In the genomic region with DNA sequence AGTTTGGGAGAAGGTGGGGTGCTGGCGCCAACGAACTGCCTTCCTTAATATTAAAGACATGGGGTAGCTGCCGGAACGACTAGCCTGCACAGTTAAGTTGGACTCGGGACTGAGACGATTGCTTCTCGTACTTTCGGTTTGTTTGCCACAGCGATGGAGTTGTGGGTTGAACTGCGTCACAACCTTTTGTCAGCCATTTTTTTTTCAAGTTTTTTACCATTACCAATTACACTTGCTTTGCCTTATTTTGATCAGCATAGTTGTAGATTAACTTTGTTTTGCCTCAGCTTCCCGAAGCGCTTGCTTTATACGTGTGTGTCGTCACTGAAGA, we compare ENCODE assay signal across 8 mouse cellular contexts. TPM values are rescaled to one million over a fixed set of nuclear protein-coding genes. Genes with fewer than 3 reads are reported as not detected.
DNase-seq lines count a peak whose midpoint lies in the region; ATAC-seq and TF ChIP-seq lines count a peak whose summit lies in the region.

No protein-coding gene starts in this region.

- peaks cover 32% of the 10 kb centered on the region for H3K4me1 ChIP-seq in heart, embryonic 13.5 days
- H3K4me1 ChIP-seq in ES-E14 (ENCODE audit: control insufficient read depth in 2 of 2, insufficient read depth in 2 of 2, low read length in 2 of 2, poor library complexity in 1 of 2), result peaks cover 0 to 3% of the 10 kb centered on the region in 2 experiments; a peak in 3 of 4 replicates
- H3K4me1 ChIP-seq in hindbrain, embryonic 12.5 days, result peaks cover 13% of the 10 kb centered on the region
- H3K4me1 ChIP-seq in midbrain, embryonic 10.5 days, result peaks cover 45% of the 10 kb centered on the region

- H3K4me2 ChIP-seq in heart, embryonic 13.5 days, result peak overlapping the region; percentile 98
- peak overlapping the region; percentile 99 for H3K4me2 ChIP-seq in hindbrain, embryonic 12.5 days (replicated peaks)

- peak overlapping the region; percentile 100 for H3K27ac ChIP-seq in heart, embryonic 13.5 days (replicated peaks)
- H3K27ac ChIP-seq in ES-E14 (ENCODE audit: insufficient read depth, low read depth, low read length, poor library complexity, severe bottlenecking), result peak overlapping the region; percentile 100
- peak overlapping the region; percentile 94 for H3K27ac ChIP-seq in hindbrain, embryonic 12.5 days
- H3K27ac ChIP-seq in midbrain, embryonic 10.5 days (replicated peaks), result peak overlapping the region; percentile 96

- no peak for DNase-seq in heart, postnatal 14 days
- DNase-seq in ES-E14 (ENCODE audit: low read depth, low spot score), result no peak
- no peak for DNase-seq in midbrain, embryonic 10.5 days (ENCODE audit: low spot score)
- DNase-seq in right cerebral cortex, postnatal 4 days, result no peak
- no peak for DNase-seq in c-Kit-positive CD71-positive TER-119-positive erythroid progenitor cells, embryonic 14.5 days (ENCODE audit: low spot score)
- no peak for DNase-seq in layer of hippocampus, adult 8-10 months (ENCODE audit: low spot score in 2 of 2)

- H3K4me3 ChIP-seq in heart, embryonic 13.5 days, result peak overlapping the region; percentile 74
- H3K4me3 ChIP-seq in ES-E14 (ENCODE audit: insufficient read depth in 1 of 2, low read depth in 1 of 2, low read length in 2 of 2, poor library complexity in 1 of 2, severe bottlenecking in 1 of 2), result peak overlapping the region; percentile 66 to 74
- H3K4me3 ChIP-seq in hindbrain, embryonic 12.5 days, result peak overlapping the region; percentile 53
- H3K4me3 ChIP-seq in midbrain, embryonic 10.5 days, result peak overlapping the region; percentile 67

- ATAC-seq in heart, embryonic 13.5 days (ENCODE audit: extremely low read depth, insufficient number of reproducible peaks, low FRiP score, low TSS enrichment), result no peak
- no peak for ATAC-seq in hindbrain, embryonic 12.5 days (ENCODE audit: low FRiP score)

- H3K27me3 ChIP-seq in heart, embryonic 13.5 days (replicated peaks), result no peaks in the 10 kb centered on the region
- H3K27me3 ChIP-seq in hindbrain, embryonic 12.5 days, result no peaks in the 10 kb centered on the region
- H3K27me3 ChIP-seq in midbrain, embryonic 10.5 days (ENCODE audit: low read depth, poor library complexity, severe bottlenecking), result no peaks in the 10 kb centered on the region

- intact Hi-C loops in heart, postnatal 14 days (cut with DNase I), result loop anchor here (2.0 to 10.0 kb wide), 3 partner anchors 55 to 158 kb away; a partner anchor contains a TSS

- H3K9ac ChIP-seq in heart, embryonic 13.5 days, result peak overlapping the region; percentile 98
- H3K9ac ChIP-seq in ES-E14 (ENCODE audit: insufficient read depth, low read depth, low read length, poor library complexity, severe bottlenecking), result peak overlapping the region; percentile 91
- peak overlapping the region; percentile 82 for H3K9ac ChIP-seq in hindbrain, embryonic 12.5 days

- WGBS in heart, embryonic 13.5 days, result under 1% methylated on average over 14 of the region's 14 CpGs
- 1% methylated on average over 14 of the region's 14 CpGs for WGBS in hindbrain, embryonic 12.5 days
- 2% methylated on average over 14 of the region's 14 CpGs for WGBS in midbrain, embryonic 10.5 days

- H3K9me3 ChIP-seq in heart, embryonic 13.5 days, result no peaks in the 10 kb centered on the region
- no peaks in the 10 kb centered on the region for H3K9me3 ChIP-seq in ES-E14 (ENCODE audit: control insufficient read depth, insufficient read depth, low read depth, low read length)
- H3K9me3 ChIP-seq in hindbrain, embryonic 12.5 days (replicated peaks), result no peaks in the 10 kb centered on the region
- H3K9me3 ChIP-seq in midbrain, embryonic 10.5 days (replicated peaks), result no peaks in the 10 kb centered on the region

- in situ Hi-C loops in ES-E14 (cut with MboI; ENCODE audit: low sequenced_read_pairs in 2 of 2, unreplicated experiment in 2 of 2), result loop anchor here in 1 of 2 experiments (5.0 to 10.0 kb wide), 3 partner anchors 48 to 1705 kb away; a partner anchor contains a TSS

- H3K36me3 ChIP-seq in heart, embryonic 13.5 days, result no peaks in the 10 kb centered on the region
- H3K36me3 ChIP-seq in ES-E14 (ENCODE audit: control insufficient read depth, insufficient read depth, low read length, poor library complexity, severe bottlenecking), result no peaks in the 10 kb centered on the region
- H3K36me3 ChIP-seq in hindbrain, embryonic 12.5 days, result no peaks in the 10 kb centered on the region
- H3K36me3 ChIP-seq in midbrain, embryonic 10.5 days, result no peaks in the 10 kb centered on the region

TF ChIP-seq in ES-E14, 5 proteins besides CTCF, POLR2A, EP300 and RAD21:
- TF ChIP-seq ZNF384 (IDR thresholded peaks at IDR 0.05; ENCODE audit: low read depth, low read length) (no peak), HCFC1 (IDR thresholded peaks at IDR 0.05; ENCODE audit: borderline replicate concordance, insufficient read depth, low read length) (no peak), MAFK (IDR thresholded peaks at IDR 0.05; ENCODE audit: insufficient read depth, low read depth, low read length) (no peak), ZC3H11A (IDR thresholded peaks at IDR 0.05; ENCODE audit: borderline replicate concordance, low read depth, low read length) (no peak), CHD2 (IDR thresholded peaks at IDR 0.05; ENCODE audit: low read depth, low read length) (no peak)

RNA-seq across cellular contexts. Expression of a gene that starts 1.3 kb away (rescaled TPM):
- 31.2 and 33.8 TPM in 2 replicates for polyA plus RNA-seq in heart, embryonic 13.5 days (2015; fragmentation: Nextera tagmentation; extraction: Ambion mirVana)
- 100 to 1,000 TPM; 200 to 202 TPM for total RNA-seq in heart, postnatal 14 days (2021)
- 379 and 496 TPM in 2 replicates for total RNA-seq in ES-E14 (2012; rRNA removed)
- 15.0 and 15.4 TPM in 2 replicates for polyA plus RNA-seq in hindbrain, embryonic 12.5 days (2016; fragmentation: Nextera tagmentation; extraction: Ambion mirVana)
- 8.8 and 9.5 TPM in 2 replicates for polyA plus RNA-seq in midbrain, embryonic 10.5 days (2016; fragmentation: Nextera tagmentation; extraction: Ambion mirVana)
- 10 to 100 TPM; 39.1 to 69.2 (median 53.5) TPM for total RNA-seq in layer of hippocampus, adult 8-10 months (2022)

RNA-seq across cellular contexts. Expression of a gene that starts 5.5 kb away (rescaled TPM):
- 2.7 and 3.8 TPM in 2 replicates for polyA plus RNA-seq in heart, embryonic 13.5 days (2015; fragmentation: Nextera tagmentation; extraction: Ambion mirVana)
- total RNA-seq in heart, postnatal 14 days (2021), result 10 to 100 TPM; 21.1 to 58.2 TPM
- 970 and 1,161 TPM in 2 replicates for total RNA-seq in ES-E14 (2012; rRNA removed)
- polyA plus RNA-seq in hindbrain, embryonic 12.5 days (2016; fragmentation: Nextera tagmentation; extraction: Ambion mirVana), result 9.7 and 11.6 TPM in 2 replicates
- 7.3 and 9.5 TPM in 2 replicates for polyA plus RNA-seq in midbrain, embryonic 10.5 days (2016; fragmentation: Nextera tagmentation; extraction: Ambion mirVana)
- 1 to 10 TPM in 3 of 4 experiments, not detected in 1; 1.7 to 3.1 (median 2.7) TPM for total RNA-seq in layer of hippocampus, adult 8-10 months (2022)

RNA-seq across cellular contexts. Expression of a gene that starts 6.6 kb away (rescaled TPM):
- 1.6 and 2.2 TPM in 2 replicates for polyA plus RNA-seq in heart, embryonic 13.5 days (2015; fragmentation: Nextera tagmentation; extraction: Ambion mirVana)
- 10 to 100 TPM; 26.5 to 61.9 TPM for total RNA-seq in heart, postnatal 14 days (2021)
- 1,224 and 1,736 TPM in 2 replicates for total RNA-seq in ES-E14 (2012; rRNA removed)
- polyA plus RNA-seq in hindbrain, embryonic 12.5 days (2016; fragmentation: Nextera tagmentation; extraction: Ambion mirVana), result 2.2 and 2.9 TPM in 2 replicates
- 2.3 and 2.4 TPM in 2 replicates for polyA plus RNA-seq in midbrain, embryonic 10.5 days (2016; fragmentation: Nextera tagmentation; extraction: Ambion mirVana)
- 10 to 100 TPM; 14.1 to 21.7 (median 16.7) TPM for total RNA-seq in layer of hippocampus, adult 8-10 months (2022)

RNA-seq across cellular contexts. Expression of a gene that starts 11.0 kb away (rescaled TPM):
- 20.1 and 20.3 TPM in 2 replicates for polyA plus RNA-seq in heart, embryonic 13.5 days (2015; fragmentation: Nextera tagmentation; extraction: Ambion mirVana)
- total RNA-seq in heart, postnatal 14 days (2021), result 100 to 1,000 TPM in 1 of 2 experiments, 10 to 100 TPM in 1; 54.2 to 146 TPM
- 2,399 and 2,956 TPM in 2 replicates for total RNA-seq in ES-E14 (2012; rRNA removed)
- 22.4 and 45.2 TPM in 2 replicates for polyA plus RNA-seq in hindbrain, embryonic 12.5 days (2016; fragmentation: Nextera tagmentation; extraction: Ambion mirVana)
- polyA plus RNA-seq in midbrain, embryonic 10.5 days (2016; fragmentation: Nextera tagmentation; extraction: Ambion mirVana), result 44.4 and 45.3 TPM in 2 replicates
- total RNA-seq in layer of hippocampus, adult 8-10 months (2022), result 10 to 100 TPM; 18.6 to 28.1 (median 23.5) TPM

RNA-seq across cellular contexts. Expression of a gene that starts 12.2 kb away (rescaled TPM):
- 5.5 and 6.3 TPM in 2 replicates for polyA plus RNA-seq in heart, embryonic 13.5 days (2015; fragmentation: Nextera tagmentation; extraction: Ambion mirVana)
- 100 to 1,000 TPM in 1 of 2 experiments, 10 to 100 TPM in 1; 70.3 to 154 TPM for total RNA-seq in heart, postnatal 14 days (2021)
- total RNA-seq in ES-E14 (2012; rRNA removed), result 667 and 954 TPM in 2 replicates
- 4.5 and 11.1 TPM in 2 replicates for polyA plus RNA-seq in hindbrain, embryonic 12.5 days (2016; fragmentation: Nextera tagmentation; extraction: Ambion mirVana)
- 8.1 and 11.3 TPM in 2 replicates for polyA plus RNA-seq in midbrain, embryonic 10.5 days (2016; fragmentation: Nextera tagmentation; extraction: Ambion mirVana)
- 10 to 100 TPM in 2 of 4 experiments, 1 to 10 TPM in 2; 3.1 to 10.4 (median 8.0) TPM for total RNA-seq in layer of hippocampus, adult 8-10 months (2022)

Comparison
In these comparisons a context has a peak if more than half of its experiments do, and no peak if none do; other contexts are left out.
1. RNA of a gene that starts 5.5 kb away (total RNA-seq): 970 to 1,161 TPM in ES-E14; 21.1 to 58.2 TPM in heart, postnatal 14 days and 1.7 to 3.1 TPM in layer of hippocampus, adult 8-10 months; every median in the first group is over 10 times any median in the second.
2. RNA of a gene that starts 6.6 kb away (total RNA-seq): 1,224 to 1,736 TPM in ES-E14; 26.5 to 61.9 TPM in heart, postnatal 14 days and 14.1 to 21.7 TPM in layer of hippocampus, adult 8-10 months; every median in the first group is over 10 times any median in the second.
3. Peak in every context shown above with its lines, with median percentiles within 50 percentile points of each other: H3K27ac ChIP-seq, H3K4me3 ChIP-seq and H3K9ac ChIP-seq.